Mouse (Mus musculus) midbrain, embryonic 13.5 days (tissue): ENCODE data around the gene 2610021A01Rik. TPM values are rescaled to one million over a fixed set of nuclear protein-coding genes. Genes with fewer than 3 reads are reported as not detected.
"Not testable (repeated sequence)": the region's sequence is repeated elsewhere in the genome, so short reads cannot be mapped to it uniquely, and the experiment has no call there.

Source experiments
- ATAC-seq: fragments of 200-750 bp; cut with Nextera tagmentation; 2 replicates; pipeline ENCODE4 v1.8.0; 2017; ENCODE audit warnings: mild to moderate bottlenecking, moderate TSS enrichment, moderate library complexity
- H3K27ac ChIP-seq: fragments of 300-500 bp; sonication (generic); 2 replicates; pipeline ENCODE4 v1.5.1; 2015; ENCODE audit warnings: inconsistent platforms, mild to moderate bottlenecking, moderate library complexity
- H3K27me3 ChIP-seq: fragments of 300-500 bp; sonication (generic); 2 replicates; pipeline ENCODE4 v1.6.1; 2015; ENCODE audit warnings: mild to moderate bottlenecking, inconsistent platforms
- H3K36me3 ChIP-seq: fragments of 300-500 bp; sonication (generic); 2 replicates; pipeline ENCODE4 v1.6.1; 2015; ENCODE audit warnings: mild to moderate bottlenecking, inconsistent platforms
- H3K4me1 ChIP-seq: fragments of 300-500 bp; sonication (generic); replicated peaks from 2 replicates; pipeline ENCODE4 v1.6.1; 2015; ENCODE audit warnings: inconsistent platforms
- H3K4me2 ChIP-seq: fragments of 300-500 bp; sonication (generic); replicated peaks from 2 replicates; pipeline ENCODE4 v1.6.1; 2015; ENCODE audit warnings: moderate library complexity, mild to moderate bottlenecking, inconsistent platforms
- H3K4me3 ChIP-seq: fragments of 300-500 bp; sonication (generic); replicated peaks from 2 replicates; pipeline ENCODE4 v1.5.1; 2015; ENCODE audit warnings: mild to moderate bottlenecking, inconsistent platforms
- H3K9ac ChIP-seq: fragments of 300-500 bp; sonication (generic); replicated peaks from 2 replicates; pipeline ENCODE4 v1.6.1; 2015; ENCODE audit warnings: mild to moderate bottlenecking, inconsistent platforms
- H3K9me3 ChIP-seq: fragments of 300-500 bp; sonication (generic); 2 replicates; pipeline ENCODE4 v1.6.1; 2016; ENCODE audit warnings: mild to moderate bottlenecking, inconsistent platforms
- WGBS: fragments of 180-500 bp; shearing (Covaris S2); methylation state at CpG from one replicate; pipeline ENCODE4 v1.1.7; 2015; 5-methylcytosine and 5-hydroxymethylcytosine counted together
- polyA plus RNA-seq: library from polyadenylated mRNA; unstranded; fragments of >200 nt; fragmentation: Nextera tagmentation; extraction: Ambion mirVana; gene quantifications from 2 replicates; pipeline ENCODE4 v1.2.1, GENCODE M21; 2015

2610021A01Rik gene
- polyA plus RNA-seq, 1 experiment from 2014 or later, result 16.5 TPM

GRCm38 (mm10) chr7:41633221-41633984 lies 34.4 kb downstream of the 2610021A01Rik start:
- no peaks in the 10 kb centered on the region for H3K27me3 ChIP-seq

GRCm38 (mm10) chr7:41674326-41674725 lies 75.3 kb downstream of the 2610021A01Rik start:
- H3K27me3 ChIP-seq, ATAC-seq: not testable (repeated sequence)
- 60% methylated on average over 1 of the region's 1 CpGs for WGBS

More at GRCm38 (mm10) chr7:41633221-41633984, 34.4 kb downstream of the 2610021A01Rik start:
- H3K9ac ChIP-seq, result peak overlapping the region; percentile 80
- peak overlapping the region; percentile 98 for H3K27ac ChIP-seq
- H3K4me1 ChIP-seq, result peaks cover 7% of the 10 kb centered on the region
- peak; percentile 98 for ATAC-seq
- peak overlapping the region; percentile 71 for H3K4me2 ChIP-seq
- H3K9me3 ChIP-seq, result peaks cover 10% of the 10 kb centered on the region
- WGBS, result under 1% methylated on average over 26 of the region's 26 CpGs
- H3K4me3 ChIP-seq, result peak overlapping the region; percentile 64
- peaks cover 35% of the 10 kb centered on the region for H3K36me3 ChIP-seq

More at GRCm38 (mm10) chr7:41674326-41674725, 75.3 kb downstream of the 2610021A01Rik start:
- not testable (repeated sequence) for H3K36me3 ChIP-seq, H3K27ac ChIP-seq, H3K4me3 ChIP-seq, H3K4me1 ChIP-seq, H3K9ac ChIP-seq, H3K4me2 ChIP-seq
- peaks cover 13% of the 10 kb centered on the region for H3K9me3 ChIP-seq

Other genes with a start within 250 kb of the 2610021A01Rik start
- 7.4 and 9.4 TPM in 2 replicates for gene AI987944, start 205.9 kb upstream of the 2610021A01Rik start, polyA plus RNA-seq
- 0.19 and 0.34 TPM in 2 replicates for gene Vmn2r57, start 150.5 kb upstream of the 2610021A01Rik start, polyA plus RNA-seq
- gene Gm20449, start 99.8 kb upstream of the 2610021A01Rik start, polyA plus RNA-seq, result 0.09 and 0.12 TPM in 2 replicates
- gene AW146154, start 99.3 kb upstream of the 2610021A01Rik start, polyA plus RNA-seq, result 4.1 and 4.3 TPM in 2 replicates
- gene Gm6871, start 25.6 kb upstream of the 2610021A01Rik start, polyA plus RNA-seq, result not detected in 2 replicates
- gene Zfp788, start 34.0 kb downstream of the 2610021A01Rik start, polyA plus RNA-seq, result 22.8 and 24.7 TPM in 2 replicates